Mouse (Mus musculus) spleen, embryonic (tissue): ENCODE measurements around the gene Fam187b.

Experiments
- CTCF ChIA-PET: fragments of 350-600 bp; sonication (Branson Sonifier 250); formaldehyde crosslinking; loops from one replicate; lab custom pipeline; 2022; lab: Charles Lee

The Fam187b gene

GRCm38 (mm10) chr7:31008175-31008574, 34.6 kb downstream of the Fam187b start:
- CTCF ChIA-PET = interaction anchor here (0.5 kb wide), 1 partner anchor 323 kb away, joined by 22 read pairs; no protein-coding TSS in a partner anchor

GRCm38 (mm10) chr7:31008889-31009288, 35.3 kb downstream of the Fam187b start:
- CTCF ChIA-PET = no interaction called here

DNA sequence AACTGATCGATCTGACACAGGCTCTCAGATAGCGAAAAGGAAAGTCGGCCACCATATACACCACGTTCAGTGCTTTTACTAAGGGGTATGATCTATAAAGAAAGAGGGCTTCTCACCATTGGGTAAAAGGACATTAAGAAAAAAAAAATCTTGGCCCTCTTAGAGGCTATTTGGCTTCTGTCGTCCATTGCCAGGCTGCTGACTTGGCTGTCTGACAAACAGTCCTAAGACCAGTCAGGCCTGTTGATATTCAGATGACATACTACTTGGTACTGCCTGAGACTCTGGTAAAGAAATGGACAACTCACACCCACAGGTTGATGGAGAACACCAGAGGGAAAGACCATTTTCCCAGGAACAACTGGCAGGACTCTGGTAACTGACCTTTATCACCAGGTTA, 39.4 kb downstream of the Fam187b start:
- CTCF ChIA-PET = no interaction called here

GRCm38 (mm10) chr7:31017104-31017901, 43.7 kb downstream of the Fam187b start:
- CTCF ChIA-PET = interaction anchor here (0.6 kb wide), 1 partner anchor 25 kb away, joined by 8 read pairs; no protein-coding TSS in a partner anchor

DNA sequence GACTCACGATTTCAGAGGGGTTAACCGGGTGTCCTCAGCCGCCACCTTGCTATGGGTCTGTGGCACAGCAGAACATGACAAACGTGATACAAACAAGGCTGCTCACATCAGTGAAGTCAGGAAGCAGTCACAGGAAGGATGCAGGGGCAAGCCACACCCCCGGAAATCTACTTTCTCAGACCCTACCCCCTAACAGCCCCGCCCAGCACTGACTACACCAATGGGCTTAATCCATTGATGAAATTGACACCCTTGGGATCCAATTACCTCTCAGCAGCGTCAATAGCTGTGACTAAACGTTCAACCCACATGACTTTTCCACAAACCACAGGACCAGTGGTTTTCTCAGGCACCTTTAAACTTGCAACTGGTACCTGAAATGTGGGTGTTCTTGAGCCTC, 55.0 kb downstream of the Fam187b start:
- CTCF ChIA-PET = no interaction called here

DNA sequence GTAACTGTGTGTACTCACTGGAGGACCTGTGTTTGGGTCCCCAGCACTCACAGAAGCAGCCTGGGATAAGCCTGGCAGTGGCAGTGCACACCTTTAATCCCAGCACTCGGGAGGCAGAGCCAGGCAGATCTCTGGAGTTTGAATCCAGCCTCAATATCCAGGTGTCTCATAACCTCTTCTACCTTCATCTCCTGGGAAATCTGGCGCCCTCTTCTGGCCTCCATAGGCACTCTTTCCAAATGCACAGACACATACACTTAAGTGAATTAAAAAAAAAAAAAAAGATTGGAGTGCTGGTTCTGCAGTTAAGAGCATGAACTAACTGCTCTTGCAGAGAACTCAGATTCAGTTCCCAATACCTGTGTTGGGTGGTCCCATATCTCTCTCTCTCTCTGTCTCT, 57.1 kb downstream of the Fam187b start:
- CTCF ChIA-PET = no interaction called here

DNA sequence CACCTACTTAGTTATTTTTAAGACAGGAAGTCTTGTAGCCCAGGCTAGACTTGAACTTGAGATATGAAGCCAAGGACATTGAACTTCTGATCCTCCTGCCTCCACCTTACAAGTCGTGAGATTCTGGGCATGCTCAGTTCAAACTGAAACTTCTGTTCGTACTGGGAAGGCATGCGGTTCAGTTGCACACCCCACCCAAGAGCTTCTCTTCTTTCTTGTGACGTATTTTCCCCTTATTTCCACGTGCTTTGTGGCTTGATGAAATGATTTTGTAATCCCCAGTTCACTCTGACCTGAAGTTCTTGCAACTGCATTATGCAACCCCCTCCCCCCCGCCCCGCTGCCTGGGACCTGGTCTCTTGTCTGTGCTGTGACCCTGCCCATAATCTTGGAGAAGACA, 58.1 kb downstream of the Fam187b start:
- CTCF ChIA-PET = interaction anchor here (0.5 to 0.6 kb wide), 2 partner anchors 46 to 400 kb away, joined by 6 to 10 read pairs; no protein-coding TSS in a partner anchor

DNA sequence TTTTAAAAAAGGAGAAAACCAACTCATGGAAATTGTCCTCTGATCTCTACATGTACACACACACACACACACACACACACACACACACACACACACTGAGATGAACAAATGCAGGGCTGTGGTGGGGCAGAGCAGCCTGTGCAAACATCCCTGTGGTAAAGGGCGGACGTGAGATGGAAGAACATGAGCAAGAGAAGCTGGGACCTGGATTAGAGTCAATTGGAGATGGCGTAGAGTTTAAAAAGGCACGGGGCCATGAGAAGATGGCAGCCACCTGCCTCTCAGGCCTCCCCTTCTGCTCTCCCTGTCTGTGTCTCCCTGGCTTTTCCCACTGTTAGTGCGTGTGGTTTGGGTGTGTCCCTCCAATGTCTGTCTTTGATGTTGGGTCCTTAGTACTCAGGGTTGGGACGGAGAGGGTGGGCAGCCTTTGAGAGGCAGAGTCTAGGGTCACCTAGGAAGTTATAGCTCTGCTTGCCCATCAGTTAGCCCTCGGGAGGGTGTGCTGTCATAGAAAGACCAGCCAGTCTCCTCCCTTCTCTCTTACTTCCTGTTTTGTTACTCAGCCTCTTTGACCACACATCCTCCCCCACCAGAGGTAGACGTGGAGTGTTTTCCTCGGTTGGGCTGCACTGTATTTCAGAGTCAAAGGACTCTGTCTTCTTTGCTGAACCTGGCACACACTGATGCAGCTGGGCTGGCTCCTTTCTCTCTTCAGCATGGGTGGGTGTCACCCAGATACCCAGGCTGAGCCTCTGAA, 60.0 kb downstream of the Fam187b start:
- CTCF ChIA-PET = interaction anchor here (0.7 kb wide), 1 partner anchor 33 kb away, joined by 10 read pairs; no protein-coding TSS in a partner anchor

DNA sequence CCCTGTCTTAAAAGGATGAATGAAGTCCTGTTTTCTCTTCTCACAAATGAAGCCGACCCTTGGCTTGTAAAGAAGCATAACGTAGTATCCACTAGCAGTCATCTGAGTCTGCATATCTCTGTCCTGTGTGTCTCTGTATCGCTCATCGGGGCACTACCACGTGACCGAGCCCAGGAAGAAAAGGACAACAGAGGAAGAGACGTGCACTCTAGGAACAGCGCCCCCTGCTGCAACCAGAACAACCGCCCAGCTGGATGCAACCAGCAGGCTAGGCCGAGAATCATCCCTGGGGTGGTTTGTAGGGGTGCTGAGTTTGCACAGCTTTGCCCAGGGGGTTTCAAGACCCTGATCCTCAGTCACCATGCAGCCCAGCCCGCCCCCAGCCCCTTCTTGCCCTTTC, 61.2 kb downstream of the Fam187b start:
- CTCF ChIA-PET = interaction anchor here (0.7 kb wide), 1 partner anchor 980 kb away, joined by 6 read pairs; no protein-coding TSS in a partner anchor

GRCm38 (mm10) chr7:31035291-31035690, 61.7 kb downstream of the Fam187b start:
- CTCF ChIA-PET = no interaction called here

DNA sequence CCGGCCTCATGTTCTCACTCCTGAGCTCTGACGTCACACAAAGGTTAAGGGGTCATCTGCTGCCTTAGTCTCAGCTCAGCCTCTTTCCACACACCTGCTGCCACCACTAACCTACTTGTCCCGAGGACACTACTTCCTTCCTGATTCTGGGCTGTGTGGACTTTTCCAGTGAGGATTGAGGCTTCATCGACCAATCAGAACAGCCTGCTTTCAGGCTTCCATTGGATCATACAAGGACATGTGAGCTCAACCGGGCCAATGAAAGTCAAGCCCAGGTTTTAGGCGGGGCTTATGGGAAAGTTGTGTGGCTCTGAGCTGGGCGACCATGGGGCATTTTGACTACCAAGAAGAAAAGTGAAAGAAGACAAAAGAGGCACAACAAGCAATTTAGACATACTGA, 63.3 kb downstream of the Fam187b start:
- CTCF ChIA-PET = interaction anchor here (0.6 to 1.0 kb wide), 4 partner anchors 9 to 128 kb away, joined by 3 to 8 read pairs (median 4); no protein-coding TSS in a partner anchor

DNA sequence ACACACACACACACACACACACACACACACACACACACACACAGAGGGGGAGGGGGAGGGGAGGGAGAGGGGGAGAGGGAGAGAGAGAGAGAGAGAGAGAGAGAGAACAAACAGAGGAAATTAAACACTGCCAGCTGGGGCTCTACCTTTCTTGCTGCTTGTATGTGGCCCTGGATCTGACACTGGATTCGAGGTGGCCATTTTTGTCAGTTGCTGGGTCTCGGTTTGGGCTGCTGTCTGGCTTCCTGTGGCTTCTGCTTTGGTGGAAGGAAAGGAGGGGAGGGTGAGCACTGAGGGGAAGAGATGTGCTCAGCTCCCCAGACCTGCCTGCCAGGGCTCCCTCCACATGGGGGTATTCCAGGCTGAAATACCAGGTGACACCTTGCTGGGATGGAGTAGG, 64.1 kb downstream of the Fam187b start:
- CTCF ChIA-PET = interaction anchor here (0.6 to 1.0 kb wide), 4 partner anchors 8 to 133 kb away, joined by 3 to 6 read pairs (median 3); no protein-coding TSS in a partner anchor

GRCm38 (mm10) chr7:31039011-31039410, 65.4 kb downstream of the Fam187b start:
- CTCF ChIA-PET = no interaction called here
